Mouse (Mus musculus): Measurements from ENCODE around the gene Tulp3.

Tulp3 gene

DNA sequence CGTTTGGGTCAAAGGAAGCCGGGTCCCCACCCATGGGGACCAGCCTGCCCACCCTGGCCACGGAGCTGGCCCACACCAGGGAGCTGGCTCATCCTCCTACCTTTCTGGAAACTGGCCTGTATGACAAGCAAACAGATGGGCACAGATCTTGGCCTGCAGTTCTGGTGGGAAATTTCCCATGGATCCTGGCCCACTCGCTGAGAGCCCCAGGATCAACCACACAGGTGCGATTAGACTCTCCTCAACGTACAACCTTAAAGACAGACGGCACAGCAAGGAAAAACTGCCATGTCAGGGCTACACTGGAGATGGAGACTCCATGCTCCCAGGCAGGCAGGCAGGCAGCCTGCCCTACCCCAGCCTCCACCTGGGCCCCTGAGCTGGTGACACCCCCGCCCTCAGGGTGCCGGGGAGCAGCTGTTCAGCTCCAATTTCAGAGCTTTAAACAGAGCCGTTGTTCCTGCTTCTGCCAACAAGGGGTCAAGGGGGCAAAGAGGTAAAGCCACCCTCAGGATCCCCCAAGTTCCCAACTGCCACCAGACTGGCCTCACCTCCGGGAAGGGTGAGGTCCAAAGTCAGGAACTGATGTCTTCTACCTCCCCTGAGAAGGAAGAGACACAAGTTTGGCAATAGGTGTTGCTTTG lies 58.8 kb downstream of the Tulp3 start:
- DNase-seq (ENCODE audit: low spot score), result no peak

DNA sequence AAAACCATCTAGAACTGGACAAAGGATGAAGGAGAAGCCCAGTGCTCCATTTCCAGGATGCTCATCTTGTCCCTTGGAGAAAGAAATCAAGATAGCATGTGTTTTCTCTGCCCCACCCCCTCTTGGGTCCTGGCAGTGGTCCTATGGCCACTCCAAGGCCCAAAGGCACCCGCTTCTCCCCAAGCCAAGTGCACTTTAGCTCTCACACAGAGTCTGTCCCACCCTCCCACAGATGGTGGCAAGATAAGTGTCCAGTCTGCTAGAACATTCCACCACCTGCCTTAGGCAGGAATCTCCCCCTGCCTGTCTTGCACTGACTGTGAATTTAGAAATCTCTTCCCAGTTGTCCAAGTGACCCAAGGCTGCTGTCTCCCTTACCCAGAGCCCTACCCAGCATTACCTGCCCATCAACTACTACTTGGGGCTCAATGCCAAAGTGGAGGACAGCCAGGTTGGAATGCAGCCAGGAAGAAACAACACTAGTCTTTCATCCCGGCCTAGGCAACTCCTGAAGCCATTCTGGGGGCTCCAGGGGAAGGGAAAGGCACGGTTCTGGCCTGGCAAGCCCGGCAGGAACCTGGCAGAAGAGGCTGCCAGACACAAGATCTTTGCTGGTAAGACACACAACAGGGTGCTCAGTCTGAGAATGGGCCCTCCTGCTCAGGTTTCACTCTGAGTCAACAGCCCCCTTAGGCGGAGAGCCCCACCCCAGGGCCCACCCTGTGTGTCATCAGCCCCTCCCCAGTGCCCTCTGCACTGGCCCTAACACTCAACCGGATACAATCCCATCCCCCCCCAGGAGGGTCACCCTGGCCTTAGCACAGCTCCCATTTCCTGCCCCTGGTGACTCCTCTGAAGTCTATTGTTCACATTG lies 59.5 kb downstream of the Tulp3 start:
- no peak for DNase-seq (ENCODE audit: low spot score)

GRCm38 (mm10) chr6:128291284-128291683 lies 64.4 kb downstream of the Tulp3 start:
- no peak for DNase-seq (ENCODE audit: low spot score)

DNA sequence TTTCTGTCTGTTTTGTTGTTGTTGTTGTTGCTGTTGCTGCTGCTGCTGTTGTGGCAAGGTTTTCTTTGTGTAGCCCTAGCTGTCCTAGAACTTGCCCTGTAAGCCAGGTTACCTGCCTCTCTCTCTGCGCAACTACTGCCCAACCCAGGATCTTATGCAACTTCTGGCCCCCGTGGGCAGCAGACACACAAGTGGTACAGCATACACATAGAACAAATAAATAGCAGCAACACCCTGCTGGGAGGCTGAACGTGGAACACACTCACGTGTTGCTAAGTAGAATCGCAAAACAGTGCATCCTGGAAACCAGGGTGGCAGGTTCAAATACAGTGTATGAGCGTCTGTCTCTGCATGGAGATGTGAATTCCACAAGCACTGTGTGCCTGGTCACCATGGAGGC lies 67.0 kb downstream of the Tulp3 start:
- no peak for DNase-seq (ENCODE audit: low spot score)

GRCm38 (mm10) chr6:128285792-128286430 lies 69.7 kb downstream of the Tulp3 start:
- DNase-seq (ENCODE audit: low spot score), result peak; percentile 73

DNA sequence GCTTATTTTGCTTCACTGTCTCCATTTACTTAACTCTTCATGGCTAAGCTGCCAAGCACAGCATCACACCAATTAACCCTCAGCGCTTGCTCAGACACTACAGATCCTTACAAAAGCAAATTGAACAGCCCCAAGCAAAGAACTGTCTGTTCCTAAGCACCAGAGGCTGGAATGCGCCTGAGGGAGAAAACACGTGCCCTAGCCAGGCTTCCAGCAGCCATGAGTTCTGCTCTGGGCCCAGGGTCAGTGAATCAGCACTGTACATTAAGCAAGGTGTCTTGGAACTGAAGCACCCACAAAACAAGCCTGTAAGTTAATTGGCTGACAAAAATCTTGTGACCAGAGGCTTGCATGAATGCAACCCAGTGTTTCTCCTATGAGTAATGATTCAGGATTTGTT lies 73.5 kb downstream of the Tulp3 start:
- DNase-seq (ENCODE audit: low spot score), result no peak

DNA sequence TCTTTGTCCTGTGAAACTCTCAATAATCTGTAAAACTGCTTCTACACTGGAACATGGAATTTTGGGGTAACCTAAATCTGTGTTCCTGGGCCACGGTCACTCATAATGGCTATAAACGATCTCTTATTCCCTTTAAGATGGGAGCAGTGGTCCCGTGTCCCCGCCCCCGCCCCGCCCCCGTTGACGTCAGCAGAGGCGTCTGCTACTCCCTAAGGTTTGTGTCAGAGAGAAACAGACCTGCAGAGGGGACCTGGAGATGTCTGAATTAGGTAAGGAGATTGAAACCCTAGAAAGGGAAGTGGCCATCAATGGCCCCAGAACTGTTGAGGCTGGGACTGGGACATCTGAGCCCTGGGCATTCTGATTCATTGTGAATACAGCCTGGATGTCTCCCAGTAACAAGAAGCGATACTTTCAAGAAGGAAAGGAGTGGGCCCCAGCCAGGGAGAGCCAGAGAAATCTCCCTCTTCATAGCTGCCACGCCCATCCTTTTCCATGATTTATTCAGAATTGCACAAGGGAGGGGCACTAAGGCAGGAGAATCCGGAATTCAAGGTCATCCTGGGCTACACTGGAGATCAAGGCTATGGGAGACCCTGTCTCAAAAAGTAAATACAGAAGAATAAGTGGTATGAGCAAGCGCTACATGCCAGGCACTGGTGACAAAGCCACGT lies 75.0 kb downstream of the Tulp3 start:
- DNase-seq (ENCODE audit: low spot score), result no peak

DNA sequence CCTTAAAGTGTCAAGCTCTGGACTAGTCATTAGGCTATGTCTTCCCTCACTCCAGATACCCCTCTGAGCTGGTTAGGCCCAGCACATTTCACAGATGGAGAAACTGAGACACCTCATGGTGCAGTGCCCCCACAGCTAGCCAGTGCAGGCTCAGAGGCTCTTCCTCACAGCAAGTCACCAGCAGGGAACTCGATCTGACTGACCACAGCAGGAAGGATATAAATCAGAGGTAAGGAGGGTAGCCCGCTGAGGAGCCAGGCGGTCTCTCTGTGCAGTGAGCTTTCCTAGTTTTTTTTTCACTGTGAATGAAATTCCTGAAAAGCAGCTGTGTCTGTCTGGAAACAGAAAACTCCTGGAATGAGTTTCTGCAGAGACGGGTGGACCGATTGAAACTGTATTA lies 76.0 kb downstream of the Tulp3 start:
- no peak for DNase-seq (ENCODE audit: low spot score)

DNA sequence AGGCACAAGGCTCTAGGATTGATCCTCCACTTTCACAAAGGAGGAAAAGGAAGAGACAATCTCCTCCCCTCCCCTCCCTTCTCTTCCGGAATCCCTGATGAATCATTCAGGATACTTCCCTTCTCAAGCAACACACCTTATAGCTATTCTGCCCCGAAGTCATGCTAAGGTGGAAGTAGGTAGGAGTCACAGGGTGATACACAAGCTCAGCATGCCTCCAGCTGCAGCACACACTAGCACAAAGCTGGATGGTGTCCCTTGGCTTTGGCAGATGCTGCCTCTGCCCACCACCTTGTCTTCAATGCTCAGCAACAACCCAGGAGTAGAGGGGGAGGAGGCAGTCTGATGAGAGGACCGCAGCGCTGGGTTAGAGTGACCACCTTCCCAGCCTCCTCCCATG lies 76.6 kb downstream of the Tulp3 start:
- DNase-seq (ENCODE audit: low spot score), result no peak

- DNase-seq (ENCODE audit: low spot score), result no peak
Observed at GRCm38 (mm10) chr6:128277132-128278085, 78.2 kb downstream of the Tulp3 start.

DNA sequence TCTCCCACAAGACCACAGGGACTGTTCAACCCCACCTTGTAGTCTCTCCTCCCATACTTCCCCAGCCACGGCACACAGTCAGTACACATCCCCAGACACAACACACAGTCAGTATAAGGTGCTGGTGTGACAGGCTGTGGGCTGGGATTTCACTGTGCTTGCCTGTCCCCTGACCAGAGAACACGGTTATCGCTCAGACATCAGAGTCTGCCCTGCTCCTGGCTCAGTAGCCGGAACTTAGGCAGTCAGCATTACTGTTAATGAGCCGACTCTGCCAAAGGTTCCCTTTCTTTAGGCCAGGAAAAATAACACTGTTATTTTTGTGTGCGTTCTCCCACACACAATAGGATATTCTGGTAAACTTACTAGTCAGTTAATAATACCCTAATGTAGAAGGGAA lies 79.3 kb downstream of the Tulp3 start:
- no peak for DNase-seq (ENCODE audit: low spot score)

GRCm38 (mm10) chr6:128275506-128276064 lies 80.1 kb downstream of the Tulp3 start:
- no peak for DNase-seq (ENCODE audit: low spot score)

- DNase-seq (ENCODE audit: low spot score), result no peak
Observed at GRCm38 (mm10) chr6:128273507-128273906, 82.1 kb downstream of the Tulp3 start.

- DNase-seq (ENCODE audit: low spot score), result no peak
Observed at GRCm38 (mm10) chr6:128272754-128273153, 82.9 kb downstream of the Tulp3 start.
